Mouse (Mus musculus) embryo, embryonic 9.5 days (tissue): Measurements from ENCODE around the gene Cd55.
"Not testable (repeated sequence)": the region's sequence is repeated elsewhere in the genome, so short reads cannot be mapped to it uniquely, and the experiment has no call there.

Source experiments
- DNase-seq: peaks from one replicate; pipeline ENCODE4 v3.0.0-alpha.2; 2017; ENCODE audit errors: extremely low spot score

The Cd55 gene

DNA sequence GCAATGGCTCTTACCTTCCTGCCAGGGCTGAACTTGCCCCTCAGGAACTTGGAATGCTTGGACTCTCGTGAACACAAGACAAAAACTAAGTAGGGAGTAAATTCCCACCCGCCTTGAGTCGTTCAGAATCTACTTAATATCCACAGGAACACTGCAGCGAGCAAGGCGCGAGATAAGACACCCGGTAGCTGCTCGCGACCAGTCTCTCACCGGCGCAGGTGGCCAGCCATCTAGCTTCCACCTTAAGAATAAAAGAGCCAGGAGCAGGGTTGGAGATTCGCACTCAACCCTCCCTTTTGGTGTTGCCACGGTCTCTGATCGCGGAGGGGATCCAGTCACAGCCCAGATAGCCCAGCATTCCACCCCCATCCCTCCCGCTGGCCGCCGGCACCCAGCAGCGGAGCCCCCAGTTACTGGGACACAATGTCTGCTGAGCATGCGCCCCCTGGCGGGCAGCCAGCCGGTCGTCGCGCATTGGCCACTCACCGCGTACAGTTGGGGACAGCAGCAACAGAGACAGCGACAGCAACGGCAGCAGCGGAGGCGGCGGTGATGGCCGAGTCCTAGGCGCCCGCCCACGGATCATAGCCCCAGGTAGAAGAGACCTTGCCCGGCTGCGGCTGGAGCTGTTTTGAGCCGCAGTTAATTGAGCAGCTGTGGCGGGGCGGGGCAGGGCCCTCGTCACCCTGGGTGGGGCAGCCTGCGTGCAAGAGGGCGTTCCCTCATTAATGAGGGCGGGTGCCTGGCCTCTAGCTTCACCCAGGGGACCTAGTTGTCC is at the start of gene Cd55:
Gene Cd55 (minus strand): TSS at position 661 of the 778 bp plus-strand sequence.
- peak; percentile 88 for DNase-seq

GRCm38 (mm10) chr1:130511823-130512370 is 49.4 kb upstream of the Cd55 start:
- DNase-seq, result no peak

DNA sequence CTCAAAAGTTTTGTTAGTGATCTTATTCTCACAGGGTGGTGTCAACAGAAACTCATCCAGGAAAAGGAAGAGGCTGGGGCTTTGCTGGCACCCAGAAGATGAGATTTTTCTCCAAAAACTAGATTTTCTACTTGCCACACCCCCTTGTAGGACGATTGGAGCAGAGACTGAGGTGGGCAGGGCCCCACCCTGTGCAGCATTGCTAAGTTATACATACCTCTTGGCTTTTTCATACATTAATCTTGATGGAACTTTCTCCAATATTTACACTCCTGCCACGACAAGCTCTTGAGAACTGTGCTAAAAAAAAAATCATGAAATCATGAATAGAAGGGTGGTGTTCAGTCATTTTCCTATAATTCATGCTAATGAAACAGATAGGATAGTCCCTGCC is 46.4 kb upstream of the Cd55 start:
- no peak for DNase-seq

DNA sequence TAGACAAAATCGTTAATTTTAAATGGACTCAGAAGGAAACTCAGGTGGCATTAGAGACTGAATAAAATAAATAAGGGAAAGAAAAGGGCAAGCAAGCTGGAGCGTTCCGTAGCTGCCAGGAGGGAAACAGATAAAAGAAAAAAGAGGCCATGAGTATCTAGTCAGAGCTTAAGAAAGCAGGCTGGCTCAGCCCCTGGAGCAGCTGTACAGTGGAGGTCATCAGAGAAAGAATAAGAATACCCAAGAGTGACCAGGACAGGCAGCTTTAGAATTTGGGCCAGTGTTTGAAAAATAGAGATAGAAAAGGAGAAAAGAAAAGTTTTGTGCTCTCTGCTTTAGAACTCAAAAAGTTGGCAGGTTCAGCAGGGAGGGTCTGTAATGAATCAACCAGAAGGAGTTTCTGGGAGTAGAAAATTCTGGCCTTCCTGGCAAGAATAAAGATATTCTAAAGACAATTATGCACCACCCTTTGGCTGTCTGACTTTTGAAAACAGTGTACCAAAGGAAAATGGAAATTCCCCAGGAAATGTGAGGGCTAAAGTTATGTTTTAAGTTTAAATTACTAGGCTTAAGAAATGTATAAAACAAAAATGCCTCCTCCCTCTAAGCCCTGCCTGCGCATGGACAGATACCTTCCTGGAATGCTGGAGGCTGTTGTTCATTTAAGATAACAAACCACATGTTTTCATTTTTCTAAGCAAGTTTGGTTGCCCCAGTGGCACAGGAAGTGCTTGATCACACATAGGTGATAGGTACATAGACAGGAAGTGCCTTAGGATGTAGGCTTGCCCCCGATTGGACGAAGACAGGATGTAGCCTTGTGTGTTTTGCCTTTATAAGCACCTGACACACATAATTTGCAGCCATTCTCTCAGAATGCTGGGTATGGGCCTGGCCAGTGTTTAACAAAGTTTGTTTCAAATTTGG is 45.7 kb upstream of the Cd55 start:
- no peak for DNase-seq

GRCm38 (mm10) chr1:130507408-130507807 is 44.9 kb upstream of the Cd55 start:
- no peak for DNase-seq

DNA sequence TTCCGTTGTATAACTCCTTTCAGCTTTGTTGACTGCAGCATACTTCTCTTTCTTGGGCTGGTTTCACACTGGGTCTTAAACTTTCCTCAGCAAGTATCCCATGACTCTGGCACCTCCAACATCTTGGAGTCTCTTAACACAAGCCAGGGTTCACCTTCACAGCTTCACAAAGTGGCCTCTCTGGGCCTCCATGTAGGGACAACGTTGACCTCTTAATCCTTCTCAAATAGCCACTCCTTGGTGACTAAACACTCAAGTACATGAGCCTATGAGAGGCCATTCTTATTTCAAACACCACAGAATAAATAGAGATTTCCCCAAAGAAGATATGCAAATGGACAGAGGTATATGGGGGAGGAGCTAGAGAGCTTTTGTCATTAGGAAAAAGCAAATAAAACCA is 37.4 kb upstream of the Cd55 start:
- no peak for DNase-seq

DNA sequence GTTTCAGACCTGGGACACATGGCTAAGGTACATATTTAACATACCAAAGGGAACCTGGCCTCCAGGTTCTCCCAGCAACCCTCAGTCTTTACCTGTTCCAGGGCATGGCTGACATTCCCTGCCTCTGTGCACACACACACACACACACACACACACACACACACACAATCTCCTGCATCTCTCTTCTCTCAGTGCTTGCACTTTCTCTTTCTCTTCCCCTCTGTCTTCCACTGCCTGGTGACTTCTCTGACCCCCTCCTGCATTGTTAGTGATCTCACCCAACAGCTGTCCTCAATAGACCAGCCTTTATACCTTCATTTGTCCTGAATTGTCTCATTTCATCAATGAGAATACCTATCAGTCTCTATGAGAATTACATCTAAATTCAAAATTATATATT is 35.8 kb upstream of the Cd55 start:
- no peak for DNase-seq

DNA sequence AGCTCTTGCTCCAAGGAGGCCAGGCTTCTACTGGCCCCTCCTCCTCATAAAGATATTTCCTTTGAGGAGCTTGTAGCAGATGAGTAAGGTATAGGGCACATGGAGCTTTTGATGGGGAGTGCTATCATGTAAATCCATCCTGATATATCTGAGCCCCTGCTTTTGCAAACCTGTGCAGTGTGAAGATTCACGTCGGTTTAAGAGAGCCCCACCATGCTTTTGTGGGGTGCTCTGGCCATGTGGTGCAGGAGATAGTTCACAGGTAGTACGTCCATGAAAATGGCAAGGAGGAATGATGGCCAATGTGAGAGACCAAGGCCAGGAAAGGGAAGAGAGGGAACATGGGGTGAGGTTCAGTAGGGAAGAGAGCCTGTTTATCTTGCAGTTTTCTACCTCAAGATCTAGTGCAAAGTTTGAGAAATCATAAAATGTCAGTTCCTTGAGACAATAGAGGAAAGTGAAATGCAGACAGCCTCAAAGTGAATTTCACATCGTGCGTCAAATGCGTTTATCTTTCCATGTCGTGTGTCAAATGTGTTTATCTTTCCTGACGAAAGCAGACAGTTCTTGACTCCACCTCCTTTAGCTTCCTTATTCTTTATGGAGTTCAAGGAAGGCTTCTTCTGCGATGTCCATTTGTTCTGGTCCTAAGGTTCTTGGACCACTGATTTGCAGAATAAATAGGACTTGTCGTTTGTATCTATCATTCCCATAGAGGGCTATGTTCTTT is 24.4 kb upstream of the Cd55 start:
- DNase-seq, result no peak

DNA sequence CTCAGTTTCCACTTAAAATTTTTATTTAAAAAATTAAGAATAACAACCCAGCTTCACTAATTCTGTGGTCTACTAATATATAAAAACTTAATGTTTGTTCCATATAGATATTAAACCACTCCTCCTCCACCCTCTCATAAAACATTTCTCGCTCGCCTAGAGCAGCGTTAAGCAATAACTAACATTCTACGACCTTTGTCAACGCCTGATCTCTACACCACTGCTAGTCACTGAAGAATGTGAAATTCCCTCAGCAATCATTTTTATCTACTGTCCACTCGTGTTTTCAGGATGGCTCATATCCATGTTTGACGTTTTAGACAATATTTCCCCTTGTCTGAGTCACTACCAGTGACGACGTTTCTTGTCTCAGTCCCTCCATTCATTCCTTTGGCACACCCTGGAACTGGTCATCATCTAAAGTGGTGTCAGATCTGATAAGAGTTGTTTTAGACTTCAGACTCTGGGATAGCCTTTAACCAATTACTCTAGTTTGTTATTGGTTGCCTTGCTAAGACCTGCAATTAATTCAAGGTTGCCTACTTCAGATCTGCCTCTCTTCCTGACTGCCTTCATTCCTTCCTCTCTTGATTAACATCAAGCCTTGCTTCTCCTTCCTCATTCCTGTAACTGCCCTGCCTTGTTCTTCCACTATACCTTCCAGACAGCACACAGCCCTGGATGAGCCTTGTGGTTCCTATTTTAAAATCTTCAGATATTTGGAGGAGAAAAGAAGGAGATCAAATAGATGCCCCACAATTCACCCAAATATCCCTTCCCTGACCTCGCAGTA is 23.5 kb upstream of the Cd55 start:
- no peak for DNase-seq

GRCm38 (mm10) chr1:130485376-130485775 is 22.8 kb upstream of the Cd55 start:
- DNase-seq, result no peak

GRCm38 (mm10) chr1:130474936-130475335 is 12.4 kb upstream of the Cd55 start:
- DNase-seq, result no peak

- DNase-seq, result no peak
Measured at GRCm38 (mm10) chr1:130474226-130474625, 11.7 kb upstream of the Cd55 start.

GRCm38 (mm10) chr1:130470074-130470473 is 7.5 kb upstream of the Cd55 start:
- no peak for DNase-seq

- DNase-seq, result no peak
Measured at GRCm38 (mm10) chr1:130467453-130467852, 4.9 kb upstream of the Cd55 start.

DNA sequence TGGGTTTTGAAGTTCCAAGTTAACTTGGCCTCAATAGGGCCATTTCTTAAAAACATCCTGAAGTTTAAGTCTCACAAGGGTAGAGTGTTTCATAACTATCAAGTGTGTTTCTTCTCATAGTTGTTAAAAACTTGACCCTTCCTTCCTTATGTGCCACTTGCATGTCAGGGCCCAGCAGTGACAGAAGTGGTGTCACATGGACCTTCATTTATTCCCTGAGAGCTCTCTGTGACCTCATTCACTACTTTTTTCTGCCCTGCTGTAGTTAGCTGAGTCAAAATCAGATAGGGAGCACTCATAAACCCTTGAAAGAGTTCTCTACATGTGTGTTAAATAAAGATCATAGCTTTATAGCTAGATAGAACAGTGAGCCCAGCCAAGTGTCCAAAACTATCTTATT is 1.6 kb upstream of the Cd55 start:
- DNase-seq, result no peak

DNA sequence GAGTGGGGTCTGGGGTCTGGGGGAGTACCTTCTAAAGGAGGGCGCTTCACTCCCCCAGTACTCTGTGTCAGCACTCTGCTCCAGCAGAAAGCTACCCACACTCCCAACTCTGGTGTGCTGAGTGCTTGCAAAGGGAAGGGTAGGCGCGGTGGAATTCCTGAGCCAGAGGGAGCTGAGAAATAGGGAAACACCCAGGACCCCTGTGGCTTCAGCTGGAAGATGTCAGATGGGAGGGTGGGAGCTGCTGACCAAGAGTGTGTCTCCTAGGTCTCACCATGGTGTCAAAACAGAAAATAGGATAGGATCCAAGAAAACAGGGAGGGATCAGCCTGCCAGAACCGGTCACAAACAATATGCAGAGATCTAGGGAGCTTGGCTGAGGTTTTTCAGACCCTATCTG is 323 bp upstream of the Cd55 start:
- DNase-seq, result no peak

GRCm38 (mm10) chr1:130455111-130455510 is 7.4 kb downstream of the Cd55 start:
- DNase-seq, result no peak

DNA sequence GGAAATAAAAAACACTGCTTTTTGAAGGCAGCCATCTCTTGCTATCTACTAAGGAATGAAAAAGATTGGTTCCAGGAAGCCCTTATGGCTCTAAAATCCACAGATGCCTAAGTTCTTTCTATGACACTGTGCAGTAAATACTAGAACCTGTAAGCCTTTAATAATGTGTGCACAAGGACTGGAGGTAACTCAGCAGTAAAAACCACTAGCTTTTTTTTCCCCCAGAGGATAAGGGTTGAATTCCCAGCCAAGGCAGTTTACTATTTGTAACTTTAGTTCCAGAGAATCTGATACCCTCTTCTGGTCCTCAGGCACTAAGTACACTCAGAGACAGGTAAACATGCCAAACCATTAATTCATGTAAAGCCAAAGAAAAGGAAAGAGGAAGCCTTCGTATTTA is 19.6 kb downstream of the Cd55 start:
- DNase-seq, result not testable (repeated sequence)

- no peak for DNase-seq
Measured at GRCm38 (mm10) chr1:130430920-130431319, 31.6 kb downstream of the Cd55 start.

GRCm38 (mm10) chr1:130428667-130429066 is 33.9 kb downstream of the Cd55 start:
- DNase-seq, result not testable (repeated sequence)
